Mouse (Mus musculus): Measurements from ENCODE around the gene Gatad2a.

DNA sequence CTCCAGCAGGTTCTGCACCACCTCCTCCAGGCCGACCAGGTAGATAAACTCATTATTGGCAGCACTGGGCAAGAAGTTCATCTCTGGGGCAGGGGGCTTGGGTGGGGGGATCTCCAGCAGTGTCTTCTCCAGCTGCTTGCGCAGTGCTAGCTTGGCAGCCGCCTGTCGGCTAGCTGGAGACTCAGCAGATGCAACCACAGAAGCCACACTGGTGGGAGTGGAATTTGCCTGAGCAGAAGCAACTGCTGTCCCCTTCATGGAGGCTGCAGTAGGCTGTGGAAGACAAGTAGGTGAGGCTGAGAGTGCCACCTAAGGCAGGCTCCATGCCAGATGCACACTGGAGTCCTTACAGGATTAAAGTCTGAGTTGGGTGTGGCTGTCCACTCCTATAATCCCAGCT is 81.7 kb downstream of the Gatad2a start:
- TF ChIP-seq CTCF (IDR thresholded peaks at IDR 0.05; ENCODE audit: borderline replicate concordance, control insufficient read depth, extremely low read depth, insufficient read depth, low read length, poor library complexity) (no peak), POLR2A (IDR thresholded peaks at IDR 0.05; ENCODE audit: control insufficient read depth, extremely low read depth, insufficient read depth, low read length, poor library complexity) (no peak)

Measured in thymus, adult 2 months (tissue).